Mouse (Mus musculus) bone marrow macrophage, adult 2 months (primary cell): ENCODE results near the gene Gm44790.

Experiments
- CTCF ChIP-seq: IDR thresholded peaks from 2 replicates; pipeline ENCODE4 v1.5.1; 2012; ENCODE audit warnings: low read depth, mild to moderate bottlenecking, low read length, moderate library complexity
- POLR2A ChIP-seq: IDR thresholded peaks from 2 replicates; pipeline ENCODE4 v1.6.1; 2012; ENCODE audit warnings: mild to moderate bottlenecking, low read depth, low read length, borderline replicate concordance

GRCm38 (mm10) chr6:86485943-86486640 lies 59.6 kb downstream of the Gm44790 start:
- TF ChIP-seq CTCF (no peak), POLR2A (no peak)
